Mouse (Mus musculus): Measurements from ENCODE around the gene Urb2. TPM values are rescaled to one million over a fixed set of nuclear protein-coding genes. Genes with fewer than 3 reads are reported as not detected.

Gene Urb2
- polyA plus RNA-seq, 1 experiment from 2014 or later = 3.8 TPM

MicroRNA genes within 50 kb of the gene (microRNA counts, 519-probe panel; counts per million panel counts)
- microRNA mmu-miR-1967 = 2,260 counts per million, percentile 65 among the panel's probes with 10 or more counts

Small RNA genes within 50 kb of the gene (microRNA-seq; reads per million reads assigned to microRNA genes)
- gene Mir1967 = not detected

Other genes starting within 250 kb of the Urb2 start
- 79.2 and 81.0 TPM in 2 replicates for gene Rab4a, start 215.5 kb upstream of the Urb2 start, polyA plus RNA-seq (2015; fragmentation: Nextera tagmentation; extraction: Ambion mirVana)
- 3.8 and 4.1 TPM in 2 replicates for gene Ccsap, start 161.3 kb upstream of the Urb2 start, polyA plus RNA-seq (2015; fragmentation: Nextera tagmentation; extraction: Ambion mirVana)
- 8.9 and 10.4 TPM in 2 replicates for gene Acta1, start 126.8 kb upstream of the Urb2 start, polyA plus RNA-seq (2015; fragmentation: Nextera tagmentation; extraction: Ambion mirVana)
- gene Nup133, start 72.2 kb upstream of the Urb2 start, polyA plus RNA-seq (2015; fragmentation: Nextera tagmentation; extraction: Ambion mirVana) = 21.8 and 21.9 TPM in 2 replicates
- 14.3 and 14.8 TPM in 2 replicates for gene Abcb10, start 38.4 kb upstream of the Urb2 start, polyA plus RNA-seq (2015; fragmentation: Nextera tagmentation; extraction: Ambion mirVana)
- 19.4 and 20.5 TPM in 2 replicates for gene Taf5l, start 111 bp upstream of the Urb2 start, polyA plus RNA-seq (2015; fragmentation: Nextera tagmentation; extraction: Ambion mirVana)
- gene Galnt2, start 209.9 kb downstream of the Urb2 start, polyA plus RNA-seq (2015; fragmentation: Nextera tagmentation; extraction: Ambion mirVana) = 45.7 and 49.0 TPM in 2 replicates